Mouse (Mus musculus) layer of hippocampus, postnatal 36 days (tissue): Measurements from ENCODE around the gene Gm7951. TPM values are rescaled to one million over a fixed set of nuclear protein-coding genes. Genes with fewer than 3 reads are reported as not detected.
"Not testable (repeated sequence)": the region's sequence is repeated elsewhere in the genome, so short reads cannot be mapped to it uniquely, and the experiment has no call there.

Experiments used
- DNase-seq, 2 experiments: peaks; one replicate each; pipeline ENCODE4 v3.0.0; 2022
- total RNA-seq, 2 experiments: library from RNA; stranded (reverse); gene quantifications; 2 replicates each; pipeline ENCODE4 v1.2.3; 2021

Gm7951 gene
- total RNA-seq: not detected

- DNase-seq: not testable (repeated sequence)
Measured at GRCm38 (mm10) chr14:42117269-42117668, at the start of gene Gm7951. Gene Gm7951 (minus strand): TSS chr14:42117369.

- not testable (repeated sequence) for DNase-seq
Measured at GRCm38 (mm10) chr14:42162522-42162921, 45.4 kb upstream of the Gm7951 start, which contains the start of gene Gm17027. Gene Gm17027 (minus strand): TSS chr14:42162622.

- not testable (repeated sequence) for DNase-seq
Measured at GRCm38 (mm10) chr14:42134571-42134970, 17.4 kb upstream of the Gm7951 start.

GRCm38 (mm10) chr14:42133806-42134205 is 16.6 kb upstream of the Gm7951 start:
- DNase-seq: not testable (repeated sequence)

Other genes with a start within 250 kb of the Gm7951 start
- not detected for gene Gm7980, start 210.1 kb downstream of the Gm7951 start, total RNA-seq
- not detected for gene 1700049E17Rik1, start 192.4 kb downstream of the Gm7951 start, total RNA-seq
- not detected for gene 1700024B05Rik, start 173.4 kb downstream of the Gm7951 start, total RNA-seq
- gene Gm6401, start 149.4 kb downstream of the Gm7951 start, total RNA-seq: not detected
- gene Gm3543, start 134.0 kb downstream of the Gm7951 start, total RNA-seq: 1 to 10 TPM in 1 of 2 experiments, under 1 TPM in 1; 0.87 to 1.2 TPM
- gene Gm17027, start 45.3 kb upstream of the Gm7951 start, total RNA-seq: not detected
- 1 to 10 TPM; 1.4 TPM for gene Gm3573, start 73.4 kb upstream of the Gm7951 start, total RNA-seq
- not detected for gene Gm17026, start 142.7 kb upstream of the Gm7951 start, total RNA-seq
- gene Gm9611, start 180.0 kb upstream of the Gm7951 start, total RNA-seq: not detected
- gene Gm7995, start 192.8 kb upstream of the Gm7951 start, total RNA-seq: not detected